Mouse (Mus musculus): ENCODE data around the gene Trappc2l.
A peak's percentile ranks its signal among the peaks of the same experiment; 100 is the strongest.
"Not testable (repeated sequence)": the region's sequence is repeated elsewhere in the genome, so short reads cannot be mapped to it uniquely, and the experiment has no call there.

Trappc2l gene

DNA sequence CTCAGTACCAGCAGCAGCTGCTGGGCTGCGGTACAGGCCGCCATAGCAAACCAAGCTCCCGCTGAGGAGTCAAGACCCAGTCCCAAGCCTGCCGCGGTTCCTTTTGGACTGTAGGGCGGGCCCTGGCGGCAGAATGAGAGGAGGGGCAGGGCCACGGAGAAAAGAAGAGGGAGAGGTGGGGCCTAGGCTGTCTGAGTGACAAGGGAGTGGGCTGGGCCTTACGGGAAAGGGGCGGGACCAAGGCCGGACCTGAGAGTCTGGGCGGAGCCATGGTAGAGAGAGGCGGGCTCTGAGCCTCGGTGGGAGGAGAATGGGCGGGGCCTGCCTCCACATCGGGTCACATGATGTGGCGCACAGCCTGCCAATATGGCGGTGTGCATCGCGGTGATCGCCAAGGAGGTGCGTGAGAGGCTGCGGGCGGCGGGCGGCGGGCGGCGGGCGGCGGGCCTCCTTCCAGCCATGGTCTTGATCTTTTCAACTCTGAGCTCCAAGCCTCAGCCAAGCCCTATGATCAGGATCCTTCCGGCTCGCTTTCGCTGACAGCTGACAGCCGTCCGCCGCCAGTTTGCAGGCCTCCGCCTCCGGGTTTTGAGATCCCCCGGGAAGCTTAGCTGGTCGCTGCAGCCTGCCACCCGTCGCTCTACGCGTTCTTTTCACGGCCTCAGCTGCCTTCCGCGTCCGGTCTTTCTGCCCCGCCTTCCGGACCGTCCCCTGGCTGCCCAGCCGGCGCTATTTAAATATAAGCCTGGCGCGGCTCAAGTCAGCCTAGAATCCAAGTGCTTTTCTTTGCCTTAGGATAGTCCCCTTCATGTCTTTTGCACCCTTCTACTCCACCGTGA lies at the start of gene Trappc2l, which contains the start of gene Galns:
Trappc2l (plus strand) TSS at position 346 of the 839 bp plus-strand sequence.
Galns (minus strand) TSS at position 169 of the 839 bp plus-strand sequence.
- peak; percentile 93 for DNase-seq (ENCODE audit: low spot score)

DNA sequence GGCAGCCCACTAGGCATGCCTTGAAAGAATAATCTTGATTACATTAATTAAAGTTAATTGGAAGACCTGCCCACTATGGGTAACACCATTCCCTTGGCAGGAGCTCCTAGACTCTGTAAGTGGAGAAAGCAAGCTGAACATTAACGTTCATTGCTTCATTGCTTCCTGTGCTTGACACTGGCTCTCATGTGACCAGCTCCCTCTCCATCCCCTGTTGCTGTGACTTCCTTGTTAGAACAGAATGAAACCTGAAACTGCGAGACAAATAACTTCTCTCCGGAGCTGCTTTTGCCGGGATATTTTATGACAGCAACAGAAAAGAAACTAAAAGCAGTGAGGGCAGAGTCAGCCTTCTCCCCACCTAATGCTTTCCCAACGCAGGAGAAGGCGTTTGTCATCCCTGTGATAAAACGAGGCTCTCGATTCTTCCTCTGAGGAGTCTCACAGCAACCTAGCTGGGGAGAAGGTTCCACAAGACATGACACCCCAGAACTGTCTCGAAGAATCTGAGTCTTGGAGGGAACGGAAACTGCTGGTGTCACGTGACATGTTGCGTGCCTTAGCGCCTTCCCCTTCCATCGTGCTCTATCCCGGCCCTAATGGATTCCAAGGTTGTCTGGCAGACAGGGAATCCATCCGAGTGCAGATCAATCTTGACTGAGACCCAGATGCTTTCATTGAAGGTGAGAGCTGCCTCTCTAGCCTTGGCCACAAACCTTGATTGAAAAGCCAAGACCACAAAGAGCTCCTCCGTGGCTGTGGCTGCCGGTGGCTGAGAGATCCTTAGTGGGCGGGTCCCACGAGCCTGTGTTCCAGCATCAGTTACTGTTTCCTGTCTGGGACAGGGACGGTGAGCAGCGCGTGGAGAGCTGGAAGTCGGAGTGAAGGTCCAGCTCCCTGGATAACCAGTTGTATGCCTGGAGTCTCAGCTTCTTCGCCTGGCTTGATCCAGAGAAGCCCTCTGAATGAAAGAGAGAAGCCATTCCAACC lies 46.8 kb upstream of the Trappc2l start:
- no peak for DNase-seq (ENCODE audit: low spot score)

DNA sequence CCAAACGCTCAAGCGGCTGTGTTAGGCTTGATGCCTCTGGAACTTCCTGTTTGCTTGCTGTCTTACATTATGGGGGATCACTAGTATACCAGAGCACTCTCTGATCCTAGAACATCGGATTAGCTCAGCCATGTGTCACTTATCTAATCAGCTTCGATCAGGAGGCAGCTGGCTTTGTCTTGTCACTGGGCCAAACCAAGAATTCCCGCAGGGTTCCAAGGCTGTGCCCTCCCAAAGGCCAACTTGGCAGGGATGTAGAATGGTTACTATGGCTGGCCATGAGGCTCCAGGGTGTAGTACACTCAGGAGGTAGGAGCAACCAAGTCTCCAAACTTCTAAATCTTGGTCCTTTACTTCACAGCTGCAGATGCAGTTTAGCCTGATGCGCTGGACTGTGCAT lies 44.7 kb upstream of the Trappc2l start:
- peak; percentile 50 for DNase-seq (ENCODE audit: low spot score)

DNA sequence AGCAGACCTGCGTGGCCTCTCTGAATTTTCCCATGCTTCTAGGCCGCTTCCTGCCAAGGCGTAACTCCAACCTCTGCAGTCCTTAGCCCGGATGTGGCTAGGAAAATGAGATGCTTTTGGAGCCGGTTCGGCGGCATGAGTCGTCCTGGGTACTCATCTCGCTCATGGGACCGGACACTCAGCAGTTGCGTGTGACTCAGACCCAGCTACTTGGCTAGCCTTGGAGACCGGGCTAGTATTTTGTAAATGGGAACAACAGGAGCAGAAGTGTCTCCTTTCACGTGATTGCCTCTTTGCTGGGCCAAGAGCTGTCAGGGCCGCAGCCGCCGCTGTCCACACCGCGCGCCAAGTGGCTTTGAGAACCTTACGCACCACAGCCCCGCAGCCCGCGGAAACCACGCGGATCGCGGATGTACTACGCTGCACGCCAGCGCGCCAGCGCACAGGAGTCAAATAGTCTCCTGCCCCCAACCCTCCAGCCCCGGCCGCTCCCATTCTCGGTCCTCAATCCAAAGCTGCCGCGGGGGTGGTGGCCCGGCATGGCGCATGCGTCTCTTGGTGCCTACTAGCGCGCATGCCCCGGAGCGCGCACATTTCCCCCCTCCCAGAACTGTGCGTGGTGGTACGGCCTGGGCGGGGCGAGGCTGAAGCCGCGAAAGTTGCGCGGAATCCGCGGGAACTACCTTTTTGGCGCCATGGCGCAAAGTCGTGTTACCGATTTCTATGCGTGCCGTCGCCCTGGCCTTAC lies 43.9 kb upstream of the Trappc2l start, which contains the start of gene Cdt1:
Cdt1 (plus strand) TSS at position 655 of the 748 bp plus-strand sequence.
- peak; percentile 91 for DNase-seq (ENCODE audit: low spot score)

DNA sequence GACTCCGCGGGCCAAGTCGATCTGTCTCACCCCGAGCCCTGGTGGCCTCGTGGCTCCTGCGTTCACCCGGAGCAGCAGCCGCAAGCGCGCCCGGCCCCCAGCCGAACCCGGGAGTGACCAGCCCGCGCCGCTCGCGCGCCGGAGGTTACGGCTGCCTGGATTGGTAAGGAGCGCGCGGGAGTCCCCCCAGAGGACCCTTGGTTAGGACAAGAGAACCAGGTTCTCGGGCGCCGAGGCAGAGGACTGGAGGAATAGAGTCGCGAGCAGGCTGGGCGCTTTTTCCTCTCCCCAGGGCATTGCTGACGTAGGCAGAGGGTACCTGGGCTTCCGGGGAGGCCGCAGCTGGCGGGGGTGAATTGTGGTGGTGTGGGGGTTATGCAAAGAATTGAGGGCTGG lies 43.3 kb upstream of the Trappc2l start:
- DNase-seq (ENCODE audit: low spot score): no peak

DNA sequence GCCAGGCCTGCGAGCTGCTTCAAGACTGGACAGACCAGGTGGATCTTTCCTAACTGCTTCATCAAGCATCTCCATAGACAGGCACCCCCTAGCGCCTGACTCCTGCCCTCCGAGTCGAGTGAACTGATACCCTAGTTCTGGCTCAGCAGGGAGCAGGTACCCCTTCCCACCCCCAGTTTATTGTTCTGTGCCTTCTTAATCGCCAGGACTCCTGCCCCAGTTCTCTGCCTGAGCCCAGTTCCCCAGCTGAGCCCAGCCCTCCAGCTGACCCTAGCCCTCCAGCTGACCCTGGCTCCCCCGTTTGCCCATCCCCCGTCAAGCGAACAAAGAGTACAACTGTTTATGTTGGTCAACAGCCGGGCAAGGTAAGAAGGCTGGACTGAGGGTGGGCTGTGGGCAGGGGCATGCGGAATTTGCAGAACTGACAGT lies 42.5 kb upstream of the Trappc2l start:
- no peak for DNase-seq (ENCODE audit: low spot score)

DNA sequence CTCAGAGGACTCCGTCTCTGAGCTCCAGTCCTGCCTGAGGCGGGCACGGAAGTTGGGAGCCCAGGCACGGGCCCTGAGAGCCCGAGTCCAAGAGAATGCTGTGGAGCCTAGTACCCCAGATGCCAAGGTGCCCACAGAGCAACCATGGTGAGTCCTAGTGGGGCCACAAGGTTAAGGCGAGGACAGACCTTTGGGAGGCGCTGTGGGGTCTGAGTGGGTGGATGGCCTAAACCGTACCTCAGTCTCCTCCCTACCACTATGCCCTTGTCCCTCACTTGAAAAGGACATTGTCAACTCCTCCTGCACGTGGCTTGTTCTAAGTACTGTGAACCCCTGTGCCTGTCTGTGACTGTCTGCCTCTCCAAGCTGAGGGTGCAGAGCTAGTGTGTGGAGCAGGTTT lies 42.1 kb upstream of the Trappc2l start:
- no peak for DNase-seq (ENCODE audit: low spot score)

DNA sequence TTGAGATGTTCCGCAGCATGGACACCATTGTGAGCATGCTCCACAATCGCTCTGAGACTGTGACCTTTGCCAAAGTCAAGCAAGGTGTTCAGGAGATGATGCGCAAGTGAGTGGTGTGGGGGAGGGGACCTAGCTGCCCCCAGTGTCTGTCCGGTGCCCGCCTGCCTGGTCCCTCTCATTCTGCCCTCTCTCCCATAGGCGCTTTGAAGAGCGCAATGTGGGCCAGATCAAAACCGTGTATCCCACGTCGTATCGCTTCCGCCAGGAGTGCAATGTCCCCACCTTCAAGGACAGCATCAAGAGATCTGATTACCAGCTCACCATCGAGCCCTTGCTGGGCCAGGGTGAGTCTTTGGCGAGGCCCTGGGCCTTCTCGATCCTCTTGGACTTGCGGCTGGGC lies 41.4 kb upstream of the Trappc2l start:
- DNase-seq (ENCODE audit: low spot score): no peak

DNA sequence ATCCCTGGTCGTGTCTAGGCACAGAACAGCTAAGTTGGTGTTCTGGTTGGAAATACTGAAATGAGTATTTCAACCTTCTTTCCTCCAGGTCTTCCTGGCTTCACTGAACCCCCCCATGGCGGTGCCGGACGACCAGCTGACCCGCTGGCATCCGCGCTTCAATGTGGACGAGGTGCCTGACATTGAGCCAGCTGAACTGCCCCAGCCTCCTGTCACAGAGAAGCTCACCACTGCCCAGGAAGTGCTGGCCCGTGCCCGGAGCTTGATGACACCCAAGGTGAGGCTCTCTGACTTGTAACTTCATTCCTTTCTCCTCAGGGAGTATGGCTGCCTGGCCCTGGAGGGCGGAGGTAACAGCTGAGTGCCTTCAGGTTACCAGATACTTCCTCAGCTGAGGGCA lies 40.3 kb upstream of the Trappc2l start:
- DNase-seq (ENCODE audit: low spot score): no peak

DNA sequence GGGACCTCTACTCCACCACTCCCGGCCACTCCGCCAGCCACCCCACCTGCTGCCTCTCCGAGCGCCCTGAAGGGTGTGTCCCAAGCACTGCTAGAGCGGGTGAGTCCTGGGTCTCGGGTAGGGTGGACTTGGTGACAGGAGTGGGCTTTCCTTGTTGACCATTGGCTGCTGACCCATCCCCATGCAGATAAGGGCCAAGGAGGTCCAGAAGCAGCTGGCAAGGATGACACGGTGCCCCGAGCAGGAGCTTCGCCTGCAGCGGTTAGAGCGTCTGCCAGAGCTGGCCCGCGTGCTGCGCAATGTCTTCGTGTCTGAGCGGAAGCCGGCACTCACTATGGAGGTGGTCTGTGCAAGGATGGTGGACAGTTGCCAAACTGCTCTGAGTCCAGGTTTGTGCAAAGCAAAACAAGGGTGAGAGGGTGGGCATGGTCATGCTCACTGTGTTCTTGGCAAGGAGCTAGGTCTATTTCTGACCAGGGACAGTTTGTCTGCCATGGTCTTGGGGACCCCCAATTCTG lies 39.6 kb upstream of the Trappc2l start:
- DNase-seq (ENCODE audit: low spot score): no peak

DNA sequence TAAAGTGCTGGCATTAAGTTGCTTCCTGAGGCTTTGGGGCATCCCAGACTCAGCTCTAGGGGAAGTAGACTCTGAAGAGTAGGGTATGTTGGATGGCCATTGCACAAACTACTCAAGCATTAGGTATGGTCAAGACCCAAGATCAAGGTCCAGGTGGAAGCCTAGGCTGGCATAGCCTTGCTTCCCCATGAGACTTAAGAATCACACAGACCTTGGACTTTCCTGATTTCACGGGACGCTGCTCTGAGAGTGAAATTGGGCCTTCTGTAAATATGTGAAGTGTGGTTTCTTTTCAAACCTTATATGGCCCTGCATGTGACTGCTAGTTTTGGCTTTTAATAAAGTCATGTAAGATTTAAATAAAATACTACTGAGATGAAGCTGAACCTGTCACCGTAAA lies 38.7 kb upstream of the Trappc2l start:
- DNase-seq (ENCODE audit: low spot score): no peak

DNA sequence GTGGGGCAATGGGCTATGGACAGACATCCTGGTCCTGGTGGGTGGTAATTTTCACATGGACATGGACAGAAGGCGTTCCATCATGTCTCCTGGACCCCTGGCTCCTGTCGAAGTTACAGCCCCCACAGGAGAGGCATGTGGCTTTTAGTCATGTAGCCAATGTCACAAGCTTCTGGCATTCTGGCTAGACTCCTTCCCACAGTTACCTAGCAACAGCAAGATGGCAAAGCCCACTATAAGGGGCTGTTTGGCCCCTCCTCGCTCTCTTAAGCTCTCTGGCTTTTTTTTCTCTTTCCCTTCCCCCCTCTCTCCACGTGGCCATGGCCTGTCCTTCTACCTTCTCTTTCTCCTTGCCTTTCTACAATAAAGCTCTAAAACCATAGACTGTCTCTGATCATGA lies 38.3 kb upstream of the Trappc2l start:
- DNase-seq (ENCODE audit: low spot score): not testable (repeated sequence)

DNA sequence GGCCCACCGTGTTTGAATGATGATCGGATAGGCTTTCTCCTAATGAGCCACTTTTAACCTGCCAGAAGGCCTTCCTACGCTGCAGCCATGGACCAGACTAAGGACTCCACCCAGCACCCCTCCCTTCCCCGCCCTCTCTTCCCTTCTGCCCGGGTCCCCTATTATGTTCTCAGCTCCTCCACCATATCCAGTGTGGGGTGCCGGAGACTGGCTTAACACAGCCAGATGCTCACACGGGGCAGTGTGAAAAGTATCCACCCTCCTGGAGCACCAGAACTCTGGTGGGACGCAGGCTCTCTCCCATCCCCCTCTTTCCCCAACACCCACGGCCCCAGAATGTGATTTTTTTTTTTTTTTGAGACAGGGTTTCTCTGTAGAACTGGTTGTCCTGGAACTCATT lies 37.9 kb upstream of the Trappc2l start:
- no peak for DNase-seq (ENCODE audit: low spot score)

DNA sequence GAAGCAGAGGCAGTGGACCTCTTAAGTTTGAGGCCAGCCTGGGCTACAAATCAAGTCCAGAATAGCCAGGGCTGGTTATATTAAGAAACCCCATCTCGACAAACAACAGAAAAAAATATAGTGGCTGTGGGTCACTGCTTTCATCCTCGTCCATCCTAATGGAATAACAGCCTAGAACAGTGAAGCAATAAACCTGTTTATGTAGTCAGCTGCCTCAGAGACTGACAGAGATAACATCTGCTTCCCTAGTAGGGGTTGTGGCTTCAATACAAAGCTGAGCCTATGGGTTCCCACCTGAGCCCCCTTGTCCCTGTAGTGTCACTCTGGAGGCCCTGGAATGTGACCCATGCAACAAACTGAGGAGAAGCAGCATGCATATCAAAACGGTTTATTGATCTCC lies 37.2 kb upstream of the Trappc2l start:
- DNase-seq (ENCODE audit: low spot score): no peak

DNA sequence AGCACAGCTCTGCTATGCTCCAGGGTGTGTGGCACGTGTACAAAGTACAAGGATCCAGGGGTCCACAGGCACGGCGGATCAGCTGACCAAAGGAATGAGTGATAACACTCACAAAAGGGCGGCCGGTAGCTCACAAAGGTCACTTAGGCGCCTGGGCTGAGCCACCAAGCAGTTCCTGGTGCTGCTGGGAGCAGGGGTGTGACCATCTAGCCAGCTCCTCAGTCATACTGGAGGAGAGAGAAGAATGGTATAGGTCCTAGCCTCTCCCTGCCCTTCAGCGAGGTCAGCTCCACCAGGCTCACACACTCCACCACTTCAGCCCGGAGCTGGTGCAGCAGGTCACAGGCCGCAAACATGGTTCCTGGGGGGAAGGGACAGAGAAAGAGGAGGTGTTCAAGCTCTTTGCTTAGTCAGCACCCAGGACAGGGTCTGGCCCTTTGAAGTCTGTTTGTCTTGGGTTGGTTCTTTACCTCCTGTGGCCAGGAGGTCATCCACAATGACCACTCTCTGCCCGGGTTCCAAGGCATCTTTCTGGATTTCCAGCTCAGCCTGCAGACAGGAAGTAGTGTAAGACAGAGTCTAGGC lies 36.7 kb upstream of the Trappc2l start:
- no peak for DNase-seq (ENCODE audit: low spot score)

DNA sequence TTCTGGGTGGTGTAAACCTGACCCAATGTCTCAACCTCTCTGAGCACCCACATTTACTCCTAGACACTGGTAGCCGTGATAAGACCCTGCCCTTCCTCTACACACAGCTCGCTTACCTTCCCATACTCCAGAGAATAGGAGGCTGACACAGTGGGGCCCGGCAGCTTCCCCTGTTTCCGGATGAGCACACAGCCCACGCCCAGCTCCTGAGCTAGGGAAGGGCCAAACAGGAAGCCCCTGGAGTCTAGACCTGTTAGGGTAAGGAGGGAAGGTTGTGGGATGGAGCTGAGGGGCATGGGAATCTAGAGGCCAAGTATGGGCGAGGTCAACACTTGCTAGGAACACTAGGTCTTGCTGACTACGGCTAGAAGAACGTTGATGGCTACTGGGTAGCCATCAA lies 36.2 kb upstream of the Trappc2l start:
- no peak for DNase-seq (ENCODE audit: low spot score)

DNA sequence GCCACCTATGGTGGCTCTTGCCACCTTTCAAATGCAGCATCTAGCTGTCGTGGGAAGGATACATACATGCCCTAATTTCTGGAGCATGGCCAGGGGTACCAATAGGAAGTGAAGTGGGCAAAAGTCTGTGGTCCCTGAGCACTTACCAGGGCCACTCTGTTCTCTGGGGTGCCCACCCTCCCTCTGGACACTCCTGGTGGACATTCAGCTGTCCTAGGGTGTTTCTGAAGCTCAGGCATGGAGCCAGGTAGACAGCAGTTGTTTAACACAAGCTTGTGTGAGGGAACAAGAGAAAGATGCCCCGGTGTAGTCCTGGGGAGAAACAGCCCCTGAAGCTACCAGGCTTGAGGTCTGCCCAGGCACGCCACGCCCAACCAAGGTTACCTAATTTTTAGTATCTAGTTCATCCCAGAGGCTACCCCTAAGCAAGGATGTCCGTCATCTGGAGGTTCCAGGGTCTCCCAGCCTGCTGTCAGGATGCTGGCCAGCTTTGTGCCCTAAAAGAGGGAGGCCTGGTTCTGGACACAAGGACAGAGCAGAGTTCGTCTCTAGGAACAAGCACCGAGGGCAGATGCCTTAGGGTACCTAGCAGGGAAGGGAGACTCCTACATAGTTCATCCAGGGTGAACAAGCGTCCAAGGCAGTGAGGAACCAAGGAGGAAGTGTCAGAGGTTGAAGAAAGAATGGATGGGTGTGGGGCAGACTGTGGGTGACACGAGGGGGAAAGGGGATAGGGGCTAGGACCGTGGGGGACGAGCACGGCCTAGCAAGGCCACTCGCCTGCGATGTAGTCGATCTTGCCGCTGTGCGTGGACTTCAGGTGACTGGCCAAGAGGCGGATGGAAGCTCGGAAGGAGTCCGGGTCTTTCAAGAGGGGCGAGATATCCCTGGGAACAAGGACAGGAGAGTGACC lies 35.4 kb upstream of the Trappc2l start:
- DNase-seq (ENCODE audit: low spot score): no peak

DNA sequence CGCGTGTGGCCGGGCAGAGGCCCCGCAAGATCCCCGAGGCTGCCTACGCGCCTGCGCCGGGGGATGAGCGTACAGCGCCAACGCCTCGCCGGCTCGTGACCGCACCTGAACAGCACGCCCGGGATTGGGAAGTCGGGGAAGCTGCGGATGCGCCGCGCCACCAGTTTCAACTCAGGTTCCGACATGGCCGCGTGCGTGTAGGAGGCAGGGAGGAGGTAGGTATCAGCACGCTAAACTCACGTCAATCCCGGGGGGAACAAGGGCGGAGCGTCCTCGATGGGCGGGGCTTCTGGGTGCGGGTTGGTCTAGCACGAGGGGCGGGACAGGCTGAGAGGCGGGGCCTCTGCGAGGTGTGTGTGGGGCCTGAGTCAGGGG lies 34.8 kb upstream of the Trappc2l start, which contains the start of gene Aprt:
Aprt (minus strand) TSS at position 262 of the 375 bp plus-strand sequence.
- DNase-seq (ENCODE audit: low spot score): peak; percentile 91

DNA sequence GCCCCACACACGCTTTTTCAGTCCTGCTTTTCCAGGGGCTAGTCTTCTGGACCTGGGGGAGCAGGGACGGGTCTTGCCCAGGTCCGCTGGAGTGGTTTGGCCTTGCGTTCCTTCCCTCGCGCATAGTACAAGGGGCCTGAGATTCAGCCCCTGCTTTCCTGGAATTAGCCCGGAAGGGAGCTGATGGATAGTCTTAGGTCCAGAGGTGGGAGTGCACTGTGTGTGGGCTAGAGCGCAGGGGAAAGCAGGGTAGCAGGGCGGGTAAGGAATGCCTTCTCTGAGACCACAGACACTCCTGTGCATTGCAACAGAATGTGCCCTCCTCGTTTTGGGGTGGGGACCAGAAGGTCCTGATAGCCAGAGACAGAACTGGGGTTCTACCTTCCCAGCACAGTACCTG lies 34.3 kb upstream of the Trappc2l start:
- DNase-seq (ENCODE audit: low spot score): no peak

DNA sequence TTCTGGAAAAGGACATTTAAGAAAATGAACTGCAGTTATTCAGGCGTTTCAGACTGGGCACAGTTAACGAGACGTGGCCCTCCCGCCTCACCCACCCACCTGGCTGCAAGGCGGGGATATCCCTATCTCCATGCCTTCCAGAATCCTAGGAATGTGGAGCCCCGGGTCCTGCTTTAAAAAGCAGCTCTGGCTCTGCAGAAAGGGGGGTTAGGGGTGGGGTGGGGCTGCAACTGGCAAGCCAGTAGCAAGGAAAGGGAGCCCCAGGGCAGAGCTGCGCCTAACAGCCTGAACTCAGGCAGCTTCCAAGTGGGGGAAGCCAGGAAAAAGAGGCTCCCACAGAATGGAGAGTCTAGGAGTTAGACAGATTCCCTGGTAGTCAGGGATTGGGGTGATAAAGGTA lies 32.2 kb upstream of the Trappc2l start:
- DNase-seq (ENCODE audit: low spot score): no peak
